Mouse (Mus musculus): ENCODE measurements around the gene Nol3.

DNA sequence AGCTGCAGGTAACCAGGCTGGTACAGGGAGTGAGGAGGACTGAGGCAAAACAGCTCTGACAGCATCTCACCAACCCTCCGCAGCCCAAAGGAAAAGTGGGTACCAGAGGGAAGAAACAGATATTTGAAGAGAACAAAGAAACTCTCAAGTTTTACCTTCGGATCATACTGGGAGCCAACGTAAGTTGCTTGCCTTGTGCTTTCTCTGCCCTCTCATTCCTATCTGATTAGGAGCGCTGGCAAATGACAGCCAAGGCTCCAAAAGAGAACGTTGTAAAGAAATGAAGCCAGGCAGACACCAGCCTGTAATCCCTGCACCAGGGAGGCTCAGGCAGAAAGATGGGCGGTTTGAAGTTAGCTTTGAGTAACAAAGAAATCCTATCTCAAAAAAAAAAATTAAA, 51.0 kb downstream of the Nol3 start:
- no peak for TF ChIP-seq CTCF (IDR thresholded peaks at IDR 0.05; ENCODE audit: control insufficient read depth, insufficient read depth, low read length)
- TF ChIP-seq POLR2A (IDR thresholded peaks at IDR 0.05; ENCODE audit: borderline replicate concordance, control insufficient read depth, low read depth, low read length) = no peak
